Mouse (Mus musculus): Measurements from ENCODE around the gene Lpxn.

Gene Lpxn

DNA sequence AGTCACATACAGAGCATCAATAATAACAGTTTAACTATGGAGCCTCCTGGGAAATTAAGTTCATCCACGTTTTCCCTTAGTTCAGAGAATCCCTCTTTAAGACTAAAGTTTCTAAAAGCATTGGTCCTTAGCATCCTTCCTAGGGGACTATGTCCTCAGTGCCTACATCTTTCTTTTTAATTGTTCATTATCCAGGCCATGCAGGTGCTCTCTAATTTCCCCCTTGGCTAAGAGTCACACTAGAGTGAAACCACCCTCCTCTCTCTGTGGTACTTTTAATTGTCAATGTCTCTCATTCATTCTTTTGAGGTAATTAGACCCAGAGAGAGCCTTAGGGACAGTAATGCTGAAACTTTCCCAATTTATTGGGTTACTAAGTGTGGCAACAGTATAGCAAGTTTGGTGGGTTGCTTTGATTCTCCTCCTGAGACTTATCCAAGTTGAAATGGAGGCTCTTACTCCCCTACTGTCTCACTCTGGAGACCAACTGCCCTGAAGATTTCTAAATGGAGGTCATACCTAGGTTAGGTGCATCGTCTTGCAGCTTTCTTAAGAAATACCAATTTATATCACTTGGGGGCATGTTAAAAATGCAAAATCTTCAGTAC, 34.9 kb downstream of the Lpxn start:
- H3K27me3 ChIP-seq (ENCODE audit: control insufficient read depth, insufficient read depth, low read length, poor library complexity, severe bottlenecking): no peaks in the 10 kb centered on the region
- no peak for DNase-seq (ENCODE audit: low read depth, low spot score)
- peaks cover 12% of the 10 kb centered on the region for H3K36me3 ChIP-seq (ENCODE audit: control insufficient read depth, insufficient read depth, low read length, poor library complexity, severe bottlenecking)

DNA sequence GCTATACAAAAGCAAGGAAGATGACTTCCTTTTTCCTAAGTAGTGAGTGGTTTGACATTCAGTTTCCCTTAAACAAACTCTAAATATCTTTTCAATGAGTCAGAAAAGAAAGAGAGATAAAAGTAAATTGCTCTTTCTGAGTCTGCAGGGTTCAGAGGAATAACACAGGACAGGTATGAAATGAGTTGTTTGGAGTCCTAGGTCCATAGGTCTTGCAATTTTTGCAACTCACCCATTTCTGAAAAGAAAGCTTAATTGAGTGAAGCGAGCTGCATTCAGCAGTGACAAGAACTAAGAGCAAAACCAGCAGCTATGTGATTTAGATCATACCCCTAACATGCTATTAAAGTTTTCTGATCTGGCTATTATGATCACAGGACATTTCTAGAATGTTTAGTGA, 35.6 kb downstream of the Lpxn start:
- peaks cover 12% of the 10 kb centered on the region for H3K36me3 ChIP-seq (ENCODE audit: control insufficient read depth, insufficient read depth, low read length, poor library complexity, severe bottlenecking)
- no peak for DNase-seq (ENCODE audit: low read depth, low spot score)

DNA sequence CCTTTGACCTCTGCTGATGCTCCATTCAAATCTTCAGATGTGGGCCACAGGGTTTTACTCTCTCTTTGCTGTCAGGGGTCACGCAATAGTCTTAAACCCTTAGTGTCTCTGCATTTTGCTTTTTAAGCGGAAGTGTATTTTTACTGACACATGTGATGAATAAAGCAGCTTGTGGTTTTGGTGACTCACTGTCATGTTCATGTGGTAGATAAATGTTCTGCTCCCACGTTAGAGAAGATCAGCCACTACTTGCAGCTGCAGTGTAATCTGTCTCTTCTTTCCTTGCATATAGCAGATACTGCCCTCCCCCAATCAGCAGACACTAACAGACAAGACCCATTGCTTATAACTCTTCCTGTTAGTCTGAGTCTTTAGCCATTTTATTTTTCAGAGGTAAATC, 37.6 kb downstream of the Lpxn start:
- H3K27me3 ChIP-seq (ENCODE audit: control insufficient read depth, insufficient read depth, low read length, poor library complexity, severe bottlenecking): no peaks in the 10 kb centered on the region
- H3K36me3 ChIP-seq (ENCODE audit: control insufficient read depth, insufficient read depth, low read length, poor library complexity, severe bottlenecking): peaks cover 12% of the 10 kb centered on the region
- DNase-seq (ENCODE audit: low read depth, low spot score): peak; percentile 46

More for the DNA sequence above, 35.6 kb downstream of the Lpxn start:
- no peaks in the 10 kb centered on the region for H3K27me3 ChIP-seq (ENCODE audit: control insufficient read depth, insufficient read depth, low read length, poor library complexity, severe bottlenecking)

DNA sequence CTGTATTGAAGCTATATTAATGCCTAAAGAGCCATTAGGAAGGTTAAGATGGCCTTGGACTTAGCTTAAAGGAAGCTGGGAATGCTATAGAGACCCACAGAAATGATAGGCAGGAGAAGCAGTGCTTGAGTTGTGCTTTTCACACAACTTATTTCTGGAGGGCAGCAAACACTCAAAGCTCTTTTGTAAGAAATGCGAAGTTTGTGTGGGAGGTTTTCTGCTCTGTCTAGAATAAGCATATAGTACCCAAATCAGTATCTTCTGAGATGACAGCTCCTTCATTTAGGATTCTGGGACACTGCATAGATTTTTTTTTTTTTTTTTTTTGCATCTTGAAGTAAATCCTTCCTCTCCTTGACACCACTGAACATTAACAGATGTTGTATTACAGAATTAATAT, 42.5 kb downstream of the Lpxn start:
- peaks cover 2% of the 10 kb centered on the region; the same call in 1 of the 2 replicates for H3K36me3 ChIP-seq (ENCODE audit: control insufficient read depth, insufficient read depth, low read length, poor library complexity, severe bottlenecking)
- DNase-seq (ENCODE audit: low read depth, low spot score): no peak
- H3K27me3 ChIP-seq (ENCODE audit: control insufficient read depth, insufficient read depth, low read length, poor library complexity, severe bottlenecking): no peaks in the 10 kb centered on the region

DNA sequence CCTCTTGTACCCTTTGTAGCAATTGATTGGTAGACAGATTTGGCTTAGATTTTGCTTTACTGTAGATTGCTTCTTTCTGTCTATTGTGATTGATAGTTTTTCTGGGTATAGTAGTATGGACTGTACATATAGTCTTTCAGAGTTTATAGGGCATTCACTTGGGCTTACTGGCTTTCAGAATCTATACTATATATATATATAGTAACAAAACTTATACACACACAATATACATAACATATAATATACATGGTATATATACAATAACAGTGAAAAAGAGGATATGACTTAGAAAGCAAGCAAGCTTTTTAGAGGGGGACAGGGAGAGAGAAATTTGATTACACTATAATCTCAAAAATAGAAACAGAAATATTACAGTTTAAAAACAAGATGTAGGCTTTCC, 50.4 kb downstream of the Lpxn start, which contains the start of gene Gm5244:
Gene Gm5244 (plus strand): TSS at position 301 of the 400 bp plus-strand sequence.
- no peaks in the 10 kb centered on the region for H3K36me3 ChIP-seq (ENCODE audit: control insufficient read depth, insufficient read depth, low read length, poor library complexity, severe bottlenecking)
- no peaks in the 10 kb centered on the region for H3K27me3 ChIP-seq (ENCODE audit: control insufficient read depth, insufficient read depth, low read length, poor library complexity, severe bottlenecking)
- no peak for DNase-seq (ENCODE audit: low read depth, low spot score)

DNA sequence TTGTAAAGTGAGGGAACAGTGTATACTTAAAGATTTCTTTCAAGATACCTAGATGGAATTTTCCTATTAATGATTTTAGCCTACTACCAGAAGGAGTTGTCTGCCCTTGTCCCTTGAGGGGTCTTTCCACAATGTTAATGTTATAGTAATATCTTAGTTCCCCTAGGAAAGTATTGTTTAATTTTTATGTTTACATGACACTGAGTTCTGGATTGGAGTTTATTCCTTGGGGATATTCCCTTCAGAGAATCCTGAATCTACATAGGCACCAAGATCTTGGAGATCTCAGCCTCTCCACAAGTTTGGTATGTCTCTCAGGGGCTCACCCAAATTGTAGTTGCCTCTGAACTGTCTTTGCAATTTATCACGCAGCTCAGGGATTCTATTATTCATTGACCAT, 61.0 kb downstream of the Lpxn start, which contains the start of gene Olfr1444:
Gene Olfr1444 (plus strand): TSS at position 301 of the 400 bp plus-strand sequence.
- H3K36me3 ChIP-seq (ENCODE audit: control insufficient read depth, insufficient read depth, low read length, poor library complexity, severe bottlenecking): no peaks in the 10 kb centered on the region
- DNase-seq (ENCODE audit: low read depth, low spot score): no peak
- no peaks in the 10 kb centered on the region for H3K27me3 ChIP-seq (ENCODE audit: control insufficient read depth, insufficient read depth, low read length, poor library complexity, severe bottlenecking)

Data from splenic B cell, adult 2 months (primary cell).